Mouse (Mus musculus) leukemia stem cell, adult 10-12 weeks (primary cell): ENCODE data around the gene Cipc. TPM values are rescaled to one million over a fixed set of nuclear protein-coding genes. Genes with fewer than 3 reads are reported as not detected.

Source experiments
- polyA plus RNA-seq: library from polyadenylated mRNA; stranded (reverse); fragments of >175 nt; gene quantifications from 2 replicates; pipeline ENCODE4 v1.2.3, GENCODE M21; 2012; ENCODE audit warnings: low replicate concordance

Gene Cipc
- 19.1 and 34.1 TPM in 2 replicates for polyA plus RNA-seq

GRCm38 (mm10) chr12:86946862-86947574, at the start of gene Cipc:
Gene Cipc, plus strand, starts transcription at chr12:86947043.

GRCm38 (mm10) chr12:86989890-86990754, 43.3 kb downstream of the Cipc start, which contains the start of gene Zdhhc22:
Gene Zdhhc22, minus strand, starts transcription at chr12:86990430.

Other genes with a start within 250 kb of the Cipc start
- gene Angel1, start 220.6 kb upstream of the Cipc start, polyA plus RNA-seq = 0.29 and 1.9 TPM in 2 replicates
- not detected in 2 replicates for gene Lrrc74a, start 212.7 kb upstream of the Cipc start, polyA plus RNA-seq
- 18.9 and 29.8 TPM in 2 replicates for gene Irf2bpl, start 62.2 kb upstream of the Cipc start, polyA plus RNA-seq
- gene Zdhhc22, start 43.4 kb downstream of the Cipc start, polyA plus RNA-seq = not detected in 2 replicates
- gene Tmem63c, start 74.3 kb downstream of the Cipc start, polyA plus RNA-seq = 0.10 TPM in 1 of 2 replicates, not detected in the other
- 0.15 TPM in 1 of 2 replicates, not detected in the other for gene Ngb, start 155.5 kb downstream of the Cipc start, polyA plus RNA-seq
- gene Gstz1, start 200.1 kb downstream of the Cipc start, polyA plus RNA-seq = 3.1 and 5.9 TPM in 2 replicates
- gene Pomt2, start 200.9 kb downstream of the Cipc start, polyA plus RNA-seq = 3.3 and 6.6 TPM in 2 replicates